Mouse (Mus musculus) lung, adult 18-20 months (tissue): Measurements from ENCODE around the gene Esrp2.
A peak's percentile ranks its signal among the peaks of the same experiment; 100 is the strongest.

Experiments
- DNase-seq, 2 experiments: peaks; one replicate each; pipeline ENCODE4 v3.0.0; 2022; ENCODE audit warnings: mixed read lengths in 2 of 2

Esrp2 gene

GRCm38 (mm10) chr8:106136156-106137130, at the start of gene Esrp2:
TSS of gene Esrp2 (minus strand) at chr8:106136974.
- peak; percentile 93 to 95 for DNase-seq

DNA sequence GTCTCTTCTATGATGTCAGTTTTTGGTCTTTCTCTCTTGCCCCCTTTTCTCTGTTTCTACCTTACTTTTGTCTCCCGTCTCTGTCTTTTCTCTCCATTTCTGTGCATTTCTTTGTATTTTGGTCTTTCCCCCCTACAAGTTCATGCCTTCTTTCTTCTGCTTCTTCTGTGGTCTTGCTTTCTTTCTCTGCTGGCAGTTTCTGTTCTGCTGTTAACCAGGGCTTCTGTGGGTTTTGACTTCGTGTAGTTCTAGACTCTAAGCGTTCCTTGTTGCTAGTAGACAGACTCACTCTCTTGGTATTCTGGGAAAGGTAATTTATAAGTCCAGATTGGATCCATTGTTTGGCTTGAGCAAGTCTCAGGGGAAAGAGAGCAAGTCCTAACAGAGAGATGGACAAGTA, 49.6 kb upstream of the Esrp2 start:
- DNase-seq, result no peak

DNA sequence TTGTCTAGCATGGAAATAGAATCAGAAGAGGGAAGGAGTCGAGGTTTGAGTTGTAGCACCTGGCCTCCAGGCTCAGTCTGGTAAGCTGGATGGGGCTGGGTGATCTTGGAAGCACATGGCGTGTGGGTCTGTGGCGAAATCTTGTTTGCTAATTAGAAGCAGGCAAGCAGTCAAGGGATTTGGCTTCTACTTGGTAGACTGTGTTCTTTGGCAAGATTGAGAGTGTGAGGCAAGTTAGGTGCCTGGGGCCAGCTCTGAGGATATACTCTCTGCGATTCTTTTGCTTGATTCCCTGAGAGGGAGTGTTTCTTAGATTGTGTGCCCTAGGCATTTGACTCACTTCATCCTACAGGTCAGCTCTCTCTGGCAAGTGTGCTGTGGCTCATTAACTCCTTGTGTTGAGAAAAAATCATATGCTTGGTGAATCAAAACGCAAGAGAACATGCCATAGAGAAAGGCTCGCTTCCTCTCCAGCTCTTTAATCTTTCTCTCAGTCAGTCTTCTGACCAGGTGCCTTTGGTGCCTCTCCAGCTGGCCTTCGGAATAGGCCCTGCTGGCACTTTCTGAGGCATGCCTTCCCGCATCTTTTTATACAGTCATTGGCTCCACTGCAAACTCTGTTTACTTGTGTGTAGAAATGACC, 49.0 kb upstream of the Esrp2 start:
- DNase-seq, result peak; percentile 65 to 76

DNA sequence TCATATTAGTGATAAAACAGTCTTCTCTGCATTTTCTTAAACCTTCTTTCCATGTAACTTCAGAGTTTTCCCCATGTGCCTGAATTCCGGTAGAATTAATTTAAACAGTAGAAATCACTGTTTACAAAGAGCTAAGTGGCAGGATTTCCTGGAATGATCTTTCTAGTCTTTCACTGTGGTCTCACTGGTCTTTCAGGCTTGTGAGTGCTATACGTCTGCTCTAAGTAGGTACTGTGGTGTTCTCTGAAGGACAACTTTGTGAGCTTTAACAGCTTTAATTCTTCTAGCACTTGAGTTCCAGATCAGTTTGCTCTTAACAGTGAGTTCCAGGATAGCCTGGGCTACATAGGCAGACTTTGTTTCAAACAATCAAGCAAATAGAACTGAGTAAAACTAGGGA, 41.7 kb upstream of the Esrp2 start:
- no peak for DNase-seq

- DNase-seq, result no peak
Measured at GRCm38 (mm10) chr8:106177594-106177993, 40.8 kb upstream of the Esrp2 start.

- peak in 1 of 2 experiments; percentile 41 for DNase-seq
Measured at GRCm38 (mm10) chr8:106176891-106177290, 40.1 kb upstream of the Esrp2 start.

- DNase-seq, result no peak
Measured at GRCm38 (mm10) chr8:106173566-106173965, 36.8 kb upstream of the Esrp2 start.

GRCm38 (mm10) chr8:106169934-106170480, 33.2 kb upstream of the Esrp2 start:
- no peak for DNase-seq

- peak; percentile 44 to 46 for DNase-seq
Measured at GRCm38 (mm10) chr8:106169017-106169933, 32.5 kb upstream of the Esrp2 start.

- DNase-seq, result peak; percentile 84 to 87
Measured at GRCm38 (mm10) chr8:106168356-106169016, 31.7 kb upstream of the Esrp2 start, which contains the start of gene Slc7a6. TSS of gene Slc7a6 (plus strand) at chr8:106168857.

DNA sequence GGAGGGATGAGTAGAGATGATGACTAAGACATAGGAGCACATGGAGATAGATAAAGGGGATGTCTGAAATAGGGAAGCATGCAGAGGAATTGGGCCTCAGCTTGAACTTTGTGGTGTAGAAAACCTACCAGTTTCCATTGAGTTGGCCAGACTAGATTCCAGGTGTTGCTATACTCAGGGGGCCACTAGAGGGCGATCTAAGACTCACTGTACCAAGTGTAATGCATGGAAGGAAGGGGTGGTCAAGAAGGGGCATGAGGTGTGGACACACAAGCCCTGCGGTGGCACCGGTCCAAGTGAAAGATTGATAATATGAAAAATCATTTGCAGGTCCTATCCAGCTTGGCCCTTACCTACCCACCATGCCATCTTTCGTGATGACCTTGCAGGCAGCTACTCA, 28.7 kb upstream of the Esrp2 start:
- peak; percentile 69 to 76 for DNase-seq

- no peak for DNase-seq
Measured at GRCm38 (mm10) chr8:106163251-106163650, 26.5 kb upstream of the Esrp2 start.

GRCm38 (mm10) chr8:106159876-106160275, 23.1 kb upstream of the Esrp2 start:
- no peak for DNase-seq

DNA sequence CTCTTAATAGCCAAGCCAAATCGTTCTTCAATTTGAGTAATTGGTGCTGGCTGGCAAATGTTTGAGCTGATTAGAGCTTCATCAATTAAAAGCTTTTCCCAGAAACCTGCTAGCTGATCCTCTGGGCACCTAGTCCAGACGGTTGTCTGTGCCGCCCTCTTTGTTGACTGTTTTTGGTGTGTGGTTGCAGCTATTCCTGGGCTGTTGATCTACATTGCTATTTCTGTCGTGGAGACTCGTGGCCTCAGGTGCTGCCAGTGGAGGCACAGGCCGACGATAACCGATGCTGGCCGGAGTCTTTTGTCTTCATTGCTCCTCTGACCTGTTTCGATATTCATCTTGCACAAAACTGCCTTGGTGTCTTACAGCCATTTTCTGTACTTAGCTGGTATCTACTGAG, 21.6 kb upstream of the Esrp2 start:
- no peak for DNase-seq

DNA sequence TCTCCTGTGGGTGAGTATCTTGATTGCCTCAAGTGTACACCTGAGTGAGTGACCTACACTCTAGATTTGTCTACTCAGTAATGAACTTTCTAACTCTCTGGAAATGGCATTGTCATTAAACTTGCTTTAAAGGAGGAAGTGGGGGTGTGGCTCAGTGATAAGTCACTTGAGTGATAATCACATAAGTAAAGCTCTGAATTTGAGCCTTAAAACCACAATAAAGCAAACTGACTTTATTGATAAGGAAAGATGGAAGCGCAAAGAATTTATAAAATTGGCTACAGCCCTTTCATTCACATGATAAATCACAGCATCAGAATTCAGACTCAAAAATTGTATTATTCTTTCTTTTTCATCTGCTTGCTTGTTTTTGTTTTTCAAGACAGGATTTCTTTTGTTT, 20.6 kb upstream of the Esrp2 start:
- no peak for DNase-seq

GRCm38 (mm10) chr8:106152876-106153275, 16.1 kb upstream of the Esrp2 start:
- no peak for DNase-seq

- DNase-seq, result no peak
Measured at GRCm38 (mm10) chr8:106151041-106151440, 14.3 kb upstream of the Esrp2 start.

DNA sequence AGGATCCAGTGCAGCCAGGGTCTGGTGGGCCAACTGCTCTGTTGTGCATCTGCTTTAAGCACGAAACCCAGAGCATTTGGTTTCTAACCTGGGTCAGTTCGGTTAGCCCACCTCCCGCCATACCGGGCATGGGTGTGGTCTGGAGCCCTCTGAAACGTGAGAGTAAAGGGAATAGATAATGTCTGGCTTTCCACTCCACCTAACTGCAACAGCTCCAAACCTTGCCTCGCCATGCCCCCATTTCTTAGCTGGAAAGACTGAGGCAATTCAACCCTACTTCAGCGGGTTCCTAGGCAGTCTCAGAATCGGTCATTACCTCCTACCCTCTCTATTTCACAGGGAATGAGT, 13.9 kb upstream of the Esrp2 start:
- DNase-seq, result no peak

GRCm38 (mm10) chr8:106149801-106150652, 13.3 kb upstream of the Esrp2 start, which contains the start of gene Pla2g15:
TSS of gene Pla2g15 (plus strand) at chr8:106150399.
- DNase-seq, result peak; percentile 94 to 95

GRCm38 (mm10) chr8:106149025-106149424, 12.3 kb upstream of the Esrp2 start:
- peak; percentile 32 to 48 for DNase-seq
